Mouse (Mus musculus) bone marrow, adult 2 months (tissue): ENCODE measurements around the gene Bcl6b.

Experiments
- CTCF ChIP-seq: fragments of 200-500 bp; IDR thresholded peaks from 2 replicates; pipeline ENCODE4 v1.5.1; 2011; ENCODE audit warnings: low read length, control low read depth; ENCODE audit not compliant: control insufficient read depth, insufficient read depth
- POLR2A ChIP-seq: fragments of 200-500 bp; IDR thresholded peaks from 2 replicates; pipeline ENCODE4 v1.6.1; 2011; ENCODE audit warnings: low read depth, mild to moderate bottlenecking, control low read depth, low read length, borderline replicate concordance; ENCODE audit not compliant: control insufficient read depth

GRCm38 (mm10) chr11:70239541-70240279 is 10.1 kb upstream of the Bcl6b start, which contains the start of the genes Gm21988 and Rnasek:
- TF ChIP-seq CTCF (no peak), POLR2A (peak; percentile 47; the same call in 1 of the 2 replicates)
